Mouse (Mus musculus) heart, postnatal 10 days (tissue): ENCODE measurements around the gene Gm12888. TPM values are rescaled to one million over a fixed set of nuclear protein-coding genes. Genes with fewer than 3 reads are reported as not detected.
"Not testable (repeated sequence)": the region's sequence is repeated elsewhere in the genome, so short reads cannot be mapped to it uniquely, and the experiment has no call there.

Experiments used
- DNase-seq, 2 experiments: peaks; one replicate each; pipeline ENCODE4 v3.0.0; 2021
- intact Hi-C: fragments of 180-260 bp; cut with DNase I; formaldehyde crosslinking; loops from one replicate; pipeline ENCODE4 v1.15.1; 2025
- total RNA-seq, 2 experiments: library from RNA; stranded (reverse); gene quantifications; 2 replicates each; pipeline ENCODE4 v1.2.3; 2021

Gm12888 gene
- not detected for total RNA-seq

DNA sequence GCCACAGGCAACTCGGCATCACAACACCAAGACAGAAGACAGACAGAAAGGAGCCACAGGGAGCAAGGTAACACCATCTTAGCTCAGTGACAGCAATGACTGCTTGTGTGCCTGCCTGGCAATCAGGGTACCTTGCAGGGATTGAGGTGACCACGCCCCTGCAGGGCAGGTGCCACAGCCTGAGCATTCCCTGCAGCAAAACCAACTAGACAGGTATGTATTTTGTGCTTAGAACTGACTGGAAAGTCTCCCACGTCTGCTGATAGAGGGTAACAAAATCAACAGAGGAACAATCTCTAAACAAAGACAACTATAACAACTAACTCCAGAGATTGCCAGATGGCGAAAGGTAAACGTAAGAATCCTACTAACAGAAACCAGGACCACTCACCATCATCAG is at the start of gene Gm12888:
TSS of gene Gm12888 (minus strand) at position 101 of the 400 bp plus-strand sequence.
- DNase-seq, intact Hi-C loops: not testable (repeated sequence)

Other genes starting within 250 kb of the Gm12888 start
- gene Zmpste24, start 226.7 kb downstream of the Gm12888 start, total RNA-seq = 10 to 100 TPM; 20.9 to 22.2 TPM
- not detected for gene Tmco2, start 215.7 kb downstream of the Gm12888 start, total RNA-seq
- gene Rlf, start 109.8 kb downstream of the Gm12888 start, total RNA-seq = 10 to 100 TPM; 19.4 to 20.1 TPM
- gene Gm12886, start 98.2 kb upstream of the Gm12888 start, total RNA-seq = not detected